Mouse (Mus musculus): ENCODE data around the gene Sec63. TPM values are rescaled to one million over a fixed set of nuclear protein-coding genes. Genes with fewer than 3 reads are reported as not detected.

Sec63 gene
- total and polyA plus RNA-seq, 2 experiments from 2014 or later, result 11.5 to 16.9 TPM

DNA sequence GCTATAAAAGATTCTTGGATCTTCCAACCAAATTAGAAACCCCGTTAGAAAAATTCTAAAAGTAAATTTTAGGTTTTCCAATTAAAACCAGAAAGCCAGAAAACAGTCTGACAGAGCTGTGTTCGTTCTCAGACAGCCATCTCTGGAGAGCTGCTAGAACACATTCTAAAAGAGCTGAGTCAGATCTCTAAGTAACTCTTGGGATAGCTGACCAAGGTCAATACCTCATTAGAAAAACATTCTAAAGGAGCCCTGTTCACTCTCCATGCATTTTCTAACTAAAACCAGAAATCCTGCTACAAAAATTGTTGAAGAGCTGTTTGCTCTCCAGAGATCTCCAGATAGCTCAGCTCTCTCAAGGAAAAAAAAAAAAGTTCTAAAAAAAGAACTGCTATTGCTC lies 31.7 kb upstream of the Sec63 start:
- ATAC-seq (ENCODE audit: low FRiP score), result no peak
- Histone ChIP-seq H3K9me3 (ENCODE audit: low read length) (no peaks in the 10 kb centered on the region), H3K4me3 (ENCODE audit: low read depth, low read length) (no peak overlapping the region), H3K27ac (ENCODE audit: low read depth, low read length) (no peak overlapping the region), H3K4me2 (ENCODE audit: low read depth, low read length, poor library complexity, severe bottlenecking) (no peak overlapping the region), H3K9ac (replicated peaks; ENCODE audit: low read length, poor library complexity, severe bottlenecking) (no peak overlapping the region), H3K4me1 (ENCODE audit: insufficient read depth, low read length) (no peaks in the 10 kb centered on the region), H3K36me3 (ENCODE audit: insufficient read depth, low read length) (no peaks in the 10 kb centered on the region), H3K27me3 (ENCODE audit: insufficient read depth, low read length) (no peaks in the 10 kb centered on the region)
- no peak for DNase-seq (ENCODE audit: low spot score)
- TF ChIP-seq CTCF (IDR thresholded peaks at IDR 0.05), result no peak
- 83% methylated on average over 2 of the region's 2 CpGs for WGBS

DNA sequence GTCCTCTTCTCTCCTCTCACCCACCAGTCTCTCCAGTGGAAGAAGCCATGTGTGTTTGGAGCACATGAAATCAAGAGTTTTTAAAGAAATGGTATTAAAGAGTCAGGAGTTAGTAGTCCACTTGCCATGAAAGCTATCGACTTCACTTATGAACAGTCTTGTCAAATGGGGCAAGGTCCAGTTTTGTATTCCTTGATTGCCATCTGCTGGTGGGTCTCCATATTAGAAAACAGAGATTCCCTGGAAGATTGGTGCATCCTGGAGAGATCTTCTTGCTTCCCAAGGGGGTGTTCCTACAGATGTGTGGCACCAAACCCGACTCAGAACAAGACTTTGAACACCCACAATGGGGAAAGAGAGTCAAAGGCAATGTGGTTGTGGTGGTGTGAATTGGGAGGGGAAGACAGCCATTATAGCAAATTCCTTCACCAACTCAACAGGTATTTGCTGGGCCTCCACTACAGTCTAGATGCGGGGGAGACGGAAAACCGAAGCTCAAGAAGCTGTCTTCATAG lies 26.7 kb upstream of the Sec63 start:
- DNase-seq (ENCODE audit: low spot score) (peak; percentile 67), ATAC-seq (ENCODE audit: low FRiP score) (no peak)
- Histone ChIP-seq H3K4me1 (ENCODE audit: insufficient read depth, low read length) (no peaks in the 10 kb centered on the region), H3K9me3 (ENCODE audit: low read length) (no peaks in the 10 kb centered on the region), H3K36me3 (ENCODE audit: insufficient read depth, low read length) (no peaks in the 10 kb centered on the region), H3K9ac (replicated peaks; ENCODE audit: low read length, poor library complexity, severe bottlenecking) (no peak overlapping the region), H3K27ac (ENCODE audit: low read depth, low read length) (no peak overlapping the region), H3K4me3 (ENCODE audit: low read depth, low read length) (no peak overlapping the region), H3K4me2 (ENCODE audit: low read depth, low read length, poor library complexity, severe bottlenecking) (no peak overlapping the region), H3K27me3 (ENCODE audit: insufficient read depth, low read length) (no peaks in the 10 kb centered on the region)
- 59% methylated on average over 5 of the region's 5 CpGs for WGBS
- peak; percentile 79 for TF ChIP-seq CTCF (IDR thresholded peaks at IDR 0.05)

DNA sequence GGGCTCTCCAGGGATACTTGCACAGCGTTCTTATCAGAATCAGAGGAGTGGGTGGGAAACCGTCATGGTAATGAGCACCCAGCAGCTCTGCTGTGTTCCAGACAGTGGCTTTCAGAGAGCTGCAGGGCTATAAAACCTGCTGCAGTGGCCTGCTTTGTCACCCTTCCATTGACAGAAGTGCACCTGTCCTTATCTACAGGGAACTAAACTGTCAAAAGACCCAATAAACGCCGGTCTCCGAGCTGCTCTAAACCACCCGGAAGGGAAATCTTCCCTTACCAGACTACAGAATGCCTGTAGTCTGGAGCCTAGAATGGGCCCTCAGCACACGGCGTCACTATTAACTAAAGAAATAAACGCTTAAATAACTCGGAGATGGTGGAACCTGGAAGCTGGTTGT lies 9.5 kb upstream of the Sec63 start:
- ATAC-seq (ENCODE audit: low FRiP score) (no peak), DNase-seq (ENCODE audit: low spot score) (no peak)
- no peaks in the 10 kb centered on the region for H3K27me3 ChIP-seq (ENCODE audit: insufficient read depth, low read length)
- H3K4me2 ChIP-seq (ENCODE audit: low read depth, low read length, poor library complexity, severe bottlenecking), result no peak overlapping the region
- TF ChIP-seq CTCF (IDR thresholded peaks at IDR 0.05), result no peak
- no peak overlapping the region for H3K9ac ChIP-seq (replicated peaks; ENCODE audit: low read length, poor library complexity, severe bottlenecking)
- H3K9me3 ChIP-seq (ENCODE audit: low read length), result no peaks in the 10 kb centered on the region
- no peaks in the 10 kb centered on the region for H3K36me3 ChIP-seq (ENCODE audit: insufficient read depth, low read length)
- no peak overlapping the region for H3K4me3 ChIP-seq (ENCODE audit: low read depth, low read length)
- no peak overlapping the region for H3K27ac ChIP-seq (ENCODE audit: low read depth, low read length)
- 81% methylated on average over 10 of the region's 10 CpGs for WGBS
- no peaks in the 10 kb centered on the region for H3K4me1 ChIP-seq (ENCODE audit: insufficient read depth, low read length)

DNA sequence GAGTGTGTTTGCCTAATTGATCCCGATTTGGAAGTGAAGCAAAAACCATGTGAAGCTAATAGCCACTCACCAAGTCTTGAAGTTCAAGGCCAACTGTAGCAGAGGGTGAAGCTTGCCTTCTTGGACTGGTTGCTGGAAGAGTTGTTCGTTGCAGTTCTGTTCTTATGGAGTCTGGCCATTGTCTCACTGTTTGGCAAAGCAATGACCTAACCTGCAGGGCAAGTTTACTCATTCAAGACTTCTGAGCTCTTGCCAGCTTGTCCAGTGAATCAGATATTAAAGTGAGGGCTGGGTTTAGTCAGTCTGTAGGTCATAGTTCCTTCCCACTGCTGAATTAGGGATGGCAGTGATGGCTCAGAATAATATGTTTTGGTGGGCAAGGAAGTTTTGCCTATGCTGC lies 7.0 kb upstream of the Sec63 start:
- DNase-seq (ENCODE audit: low spot score) (no peak), ATAC-seq (ENCODE audit: low FRiP score) (no peak)
- WGBS, result 80% methylated on average over 2 of the region's 2 CpGs
- H3K27ac ChIP-seq (ENCODE audit: low read depth, low read length), result no peak overlapping the region
- H3K4me3 ChIP-seq (ENCODE audit: low read depth, low read length), result no peak overlapping the region
- no peak for TF ChIP-seq CTCF (IDR thresholded peaks at IDR 0.05)
- no peaks in the 10 kb centered on the region for H3K36me3 ChIP-seq (ENCODE audit: insufficient read depth, low read length)
- H3K4me1 ChIP-seq (ENCODE audit: insufficient read depth, low read length), result no peaks in the 10 kb centered on the region
- H3K9me3 ChIP-seq (ENCODE audit: low read length), result no peaks in the 10 kb centered on the region
- no peak overlapping the region for H3K9ac ChIP-seq (replicated peaks; ENCODE audit: low read length, poor library complexity, severe bottlenecking)
- H3K4me2 ChIP-seq (ENCODE audit: low read depth, low read length, poor library complexity, severe bottlenecking), result no peak overlapping the region
- no peaks in the 10 kb centered on the region for H3K27me3 ChIP-seq (ENCODE audit: insufficient read depth, low read length)

DNA sequence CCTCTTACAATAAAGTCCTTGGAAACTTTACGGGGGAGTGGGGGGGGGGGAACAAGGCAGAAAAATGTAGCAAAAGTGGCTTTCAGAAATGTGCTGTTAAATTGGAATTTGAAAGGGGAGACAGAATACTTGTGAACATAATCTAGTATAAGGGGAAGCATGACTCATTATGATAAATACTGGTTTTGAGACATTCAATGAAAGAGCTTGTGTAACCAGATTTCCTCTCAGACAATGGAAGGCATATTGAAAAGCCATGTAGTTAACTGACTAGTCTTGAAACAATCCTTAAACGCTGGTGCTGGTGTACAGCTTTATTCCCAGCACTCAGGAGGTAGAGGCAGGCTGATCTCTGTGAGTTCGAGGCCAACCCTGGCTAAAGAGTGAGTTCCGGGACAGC lies 1.6 kb upstream of the Sec63 start:
- H3K4me2 ChIP-seq (ENCODE audit: low read depth, low read length, poor library complexity, severe bottlenecking), result no peak overlapping the region
- peaks cover 7% of the 10 kb centered on the region for H3K4me1 ChIP-seq (ENCODE audit: insufficient read depth, low read length)
- no peak overlapping the region for H3K9ac ChIP-seq (replicated peaks; ENCODE audit: low read length, poor library complexity, severe bottlenecking)
- TF ChIP-seq CTCF (IDR thresholded peaks at IDR 0.05), result no peak
- WGBS, result 86% methylated on average over 4 of the region's 4 CpGs
- no peak overlapping the region for H3K27ac ChIP-seq (ENCODE audit: low read depth, low read length)
- H3K36me3 ChIP-seq (ENCODE audit: insufficient read depth, low read length), result no peaks in the 10 kb centered on the region
- DNase-seq (ENCODE audit: low spot score) (no peak), ATAC-seq (ENCODE audit: low FRiP score) (no peak)
- H3K4me3 ChIP-seq (ENCODE audit: low read depth, low read length), result no peak overlapping the region
- no peaks in the 10 kb centered on the region for H3K9me3 ChIP-seq (ENCODE audit: low read length)
- no peaks in the 10 kb centered on the region for H3K27me3 ChIP-seq (ENCODE audit: insufficient read depth, low read length)

DNA sequence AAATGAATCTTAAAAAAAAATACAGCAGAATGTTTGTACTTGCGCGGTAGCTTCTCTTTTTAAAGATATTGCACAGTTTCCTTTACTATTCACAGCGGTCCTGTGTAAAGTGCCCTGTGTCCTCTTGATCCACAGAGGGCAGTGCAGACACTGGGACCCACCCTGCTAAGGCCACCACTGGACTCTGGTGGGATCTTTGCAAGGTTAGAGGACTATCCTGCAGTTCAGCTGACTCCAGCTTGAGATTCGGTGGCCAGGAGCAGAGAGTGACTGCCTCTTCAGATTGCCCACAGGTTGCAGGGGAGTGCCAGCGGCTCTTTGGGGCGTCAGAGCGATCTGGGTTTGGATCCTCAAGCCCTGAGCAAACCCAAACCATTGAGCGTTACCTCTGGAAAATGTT lies 967 bp upstream of the Sec63 start:
- ATAC-seq (ENCODE audit: low FRiP score) (no peak), DNase-seq (ENCODE audit: low spot score) (no peak)
- WGBS, result 63% methylated on average over 8 of the region's 8 CpGs
- peak; percentile 33; the same call in 1 of the 2 replicates for TF ChIP-seq CTCF (IDR thresholded peaks at IDR 0.05)
- Histone ChIP-seq H3K27ac (ENCODE audit: low read depth, low read length) (no peak overlapping the region), H3K4me1 (ENCODE audit: insufficient read depth, low read length) (peaks cover 7% of the 10 kb centered on the region), H3K9me3 (ENCODE audit: low read length) (no peaks in the 10 kb centered on the region), H3K4me2 (ENCODE audit: low read depth, low read length, poor library complexity, severe bottlenecking) (no peak overlapping the region), H3K36me3 (ENCODE audit: insufficient read depth, low read length) (no peaks in the 10 kb centered on the region), H3K27me3 (ENCODE audit: insufficient read depth, low read length) (no peaks in the 10 kb centered on the region), H3K4me3 (ENCODE audit: low read depth, low read length) (no peak overlapping the region), H3K9ac (replicated peaks; ENCODE audit: low read length, poor library complexity, severe bottlenecking) (no peak overlapping the region)
